Mouse (Mus musculus) urinary bladder, postnatal 14 days (tissue): ENCODE measurements around the gene Arrdc2.

ENCODE experiments used
- DNase-seq: peaks from one replicate; pipeline ENCODE4 v3.0.0; 2021; ENCODE audit warnings: low spot score

The Arrdc2 gene

DNA sequence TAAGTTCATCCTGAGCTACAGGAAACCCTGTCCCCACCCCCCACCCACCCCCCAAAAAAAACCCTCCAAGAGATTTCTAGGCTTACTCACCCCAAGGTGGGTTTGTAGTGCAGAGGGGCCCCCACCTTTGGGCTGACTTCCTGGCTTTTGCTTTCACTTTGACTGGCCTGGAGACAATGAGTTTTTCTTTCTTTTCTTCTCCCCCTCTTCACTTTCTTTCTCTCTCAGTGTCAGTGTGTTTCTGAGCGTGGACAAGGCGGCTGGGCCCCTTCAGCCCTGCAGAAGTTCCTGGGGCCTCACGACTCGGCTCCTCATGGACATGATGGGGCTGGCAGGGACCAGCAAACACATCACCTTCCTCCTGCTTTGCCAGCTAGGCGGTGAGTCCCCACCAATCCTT, 31.3 kb downstream of the Arrdc2 start, which contains the start of gene Il12rb1:
Il12rb1 (plus strand) TSS at position 211 of the 400 bp plus-strand sequence.
- DNase-seq: no peak

DNA sequence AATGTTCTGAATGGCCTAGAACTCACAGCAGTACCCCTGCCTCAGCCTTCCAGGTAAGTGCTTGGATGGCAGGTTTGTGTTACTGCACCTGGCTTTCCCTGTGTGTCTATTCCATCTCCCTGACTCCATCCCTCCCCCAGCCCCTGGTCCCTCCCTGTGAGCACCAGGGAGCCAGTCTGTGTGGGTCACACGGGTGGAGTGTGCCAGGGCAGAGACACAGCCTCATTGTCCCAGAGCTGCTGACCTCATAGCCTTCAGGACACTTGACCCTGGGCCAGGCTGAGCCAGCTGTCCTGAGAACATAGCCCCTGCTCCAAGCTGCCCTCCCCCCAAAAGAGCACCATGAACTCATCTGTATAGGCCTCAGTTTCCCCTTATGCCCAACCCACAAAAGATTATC, 32.2 kb downstream of the Arrdc2 start:
- no peak for DNase-seq

DNA sequence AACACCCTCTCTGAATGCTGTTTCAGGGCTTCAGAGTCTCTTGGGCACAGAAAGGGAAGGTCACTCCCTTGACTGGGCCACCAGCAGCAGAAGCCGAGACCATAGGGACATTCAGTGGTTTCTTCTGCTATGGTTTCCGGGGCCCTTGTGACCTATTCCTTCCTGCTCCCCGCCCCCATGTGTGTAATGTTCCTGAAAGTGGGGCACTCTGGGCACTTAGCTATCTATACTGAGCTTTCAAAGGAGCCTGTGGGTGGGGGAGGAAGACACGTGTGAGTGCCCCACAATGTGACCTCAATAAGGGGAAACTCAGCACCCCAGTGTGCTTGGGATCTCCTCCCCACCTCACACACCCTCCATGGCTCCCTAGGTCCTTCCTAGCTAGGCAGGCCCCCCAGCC, 33.0 kb downstream of the Arrdc2 start:
- DNase-seq: no peak

DNA sequence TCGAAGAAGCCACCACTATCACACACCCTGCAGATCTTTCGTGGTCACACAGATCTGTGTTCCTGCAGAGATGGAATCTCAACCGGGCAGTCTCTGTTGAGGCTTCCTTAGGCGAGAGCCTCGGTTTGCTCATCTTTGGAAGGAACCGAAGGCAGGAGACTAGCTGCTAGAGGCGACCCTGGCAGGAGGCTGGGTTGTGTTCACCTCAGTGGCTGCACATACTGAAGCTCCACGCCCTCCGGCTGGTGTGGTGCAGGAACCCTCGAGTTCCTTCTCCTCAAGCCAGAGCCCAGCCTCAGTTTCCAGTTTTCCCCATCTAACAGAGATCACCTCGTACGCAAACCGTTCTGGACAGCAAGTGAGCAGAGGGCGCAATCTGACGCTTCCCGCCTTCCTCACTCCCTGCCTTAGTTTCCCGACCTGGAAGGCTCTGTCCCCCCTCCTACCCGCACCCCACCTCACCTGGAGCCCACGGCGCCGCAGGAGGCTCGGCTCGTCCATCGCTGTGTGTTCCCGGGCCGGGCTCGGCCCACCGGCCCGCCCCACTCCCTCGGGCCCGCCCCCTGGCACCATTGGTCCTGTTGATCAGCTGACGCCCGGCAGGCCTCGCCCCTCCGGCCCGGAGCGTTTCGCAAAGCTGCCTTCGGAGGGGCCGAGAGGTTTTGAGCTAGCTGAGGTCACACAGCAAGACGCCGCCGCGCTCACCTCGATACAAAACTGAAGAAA, 34.9 kb downstream of the Arrdc2 start, which contains the start of gene Mast3:
Mast3 (minus strand) TSS at position 574 of the 726 bp plus-strand sequence.
- DNase-seq: peak; percentile 89

- DNase-seq: peak; percentile 46
Measured at GRCm38 (mm10) chr8:70803761-70804480, 35.6 kb downstream of the Arrdc2 start.

GRCm38 (mm10) chr8:70802786-70803510, 36.6 kb downstream of the Arrdc2 start:
- no peak for DNase-seq

DNA sequence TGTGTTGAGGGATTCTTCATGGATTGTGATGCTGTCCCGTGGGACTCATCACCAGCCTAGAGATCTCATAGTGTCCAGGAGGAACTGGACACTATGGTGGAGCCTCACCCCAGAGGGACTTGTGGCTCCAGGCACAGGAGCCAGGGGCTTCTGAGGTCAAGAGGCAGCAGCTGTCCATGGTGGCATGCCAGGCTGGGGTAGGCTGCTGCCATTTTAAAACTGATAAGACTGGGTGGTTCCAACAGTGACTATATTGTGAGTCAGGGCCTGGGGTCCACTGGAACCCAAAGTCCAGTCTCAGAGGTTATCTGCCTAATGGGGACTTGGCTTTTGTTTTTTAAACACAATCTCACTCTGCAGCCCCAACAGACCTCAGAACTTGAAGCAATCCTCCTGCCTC, 37.7 kb downstream of the Arrdc2 start:
- DNase-seq: no peak

DNA sequence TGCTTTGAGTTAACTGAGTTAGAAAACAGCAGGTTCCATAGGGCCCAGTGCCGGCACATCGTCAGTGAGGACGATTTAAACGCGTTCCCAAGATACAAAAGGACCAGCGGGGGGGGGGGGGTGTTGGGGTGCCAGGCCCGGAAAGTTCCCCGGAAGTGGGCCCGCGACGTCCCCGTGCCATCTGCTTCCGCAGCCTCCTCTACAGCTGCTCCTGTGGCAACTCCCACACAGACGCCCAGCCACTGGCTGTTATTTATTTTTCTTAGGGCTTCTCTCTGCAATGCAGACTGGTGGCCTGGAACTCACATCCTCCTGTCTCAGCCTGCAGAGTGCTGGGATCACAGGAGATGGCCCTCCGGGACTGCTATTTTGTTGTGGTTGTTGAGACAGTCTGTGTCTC, 38.4 kb downstream of the Arrdc2 start:
- no peak for DNase-seq

DNA sequence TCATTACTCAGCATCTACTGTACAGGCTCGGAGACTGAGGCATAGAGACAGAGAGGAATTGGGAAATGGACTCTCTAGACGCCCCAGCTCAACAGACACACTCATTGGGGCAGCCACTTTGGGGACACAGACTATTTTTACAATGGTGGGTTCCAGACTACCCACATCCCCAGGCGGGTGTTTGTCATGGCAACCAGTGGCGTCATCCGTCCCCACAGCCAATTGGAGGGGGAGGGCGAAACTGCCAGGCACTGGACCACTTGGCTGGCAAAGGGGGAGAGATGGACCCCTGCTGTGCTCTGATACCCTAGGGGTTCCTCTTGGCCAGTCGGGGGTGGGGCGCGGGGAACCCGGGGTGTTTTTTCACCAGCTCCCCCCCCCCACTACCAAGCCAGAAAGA, 38.9 kb downstream of the Arrdc2 start:
- DNase-seq: no peak

GRCm38 (mm10) chr8:70798281-70798680, 41.2 kb downstream of the Arrdc2 start:
- peak; percentile 61 for DNase-seq

- peak; percentile 90 for DNase-seq
Measured at GRCm38 (mm10) chr8:70797081-70798070, 42.1 kb downstream of the Arrdc2 start.

DNA sequence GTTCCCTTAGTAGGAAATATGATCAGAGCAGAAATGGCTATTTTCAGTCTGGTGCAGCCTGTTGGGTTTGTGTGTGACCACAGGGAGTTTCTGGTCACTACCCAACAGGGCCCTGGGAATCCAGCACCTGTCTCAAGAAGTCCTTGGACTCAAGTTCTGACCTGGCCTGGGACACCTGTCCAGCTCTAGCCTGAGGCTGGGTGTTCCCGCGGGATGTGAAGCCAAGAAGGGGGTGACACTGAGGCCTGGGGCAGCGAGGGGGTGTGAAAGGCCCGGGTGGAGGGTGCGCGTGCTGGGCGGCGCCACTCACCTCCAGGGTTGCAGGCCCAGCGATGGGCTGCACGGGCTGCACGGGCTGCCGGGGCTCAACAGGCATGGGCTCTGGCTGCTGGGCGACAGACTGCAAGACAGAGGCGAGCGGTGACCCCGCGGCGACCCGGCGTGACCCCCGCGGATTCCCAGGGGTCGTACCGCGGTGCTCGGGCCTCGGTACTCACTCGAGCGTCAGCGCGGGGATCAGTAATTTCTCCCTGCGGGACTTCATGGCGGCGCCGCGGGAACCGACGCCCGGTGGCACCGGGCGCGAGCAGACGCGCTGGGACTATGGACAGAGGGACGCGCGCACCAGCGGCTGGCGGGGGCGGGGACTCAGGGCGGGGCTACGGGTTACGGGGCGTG, 43.0 kb downstream of the Arrdc2 start:
- DNase-seq: no peak

- DNase-seq: no peak
Measured at GRCm38 (mm10) chr8:70795370-70795769, 44.1 kb downstream of the Arrdc2 start.

GRCm38 (mm10) chr8:70794215-70794614, 45.3 kb downstream of the Arrdc2 start:
- DNase-seq: no peak

DNA sequence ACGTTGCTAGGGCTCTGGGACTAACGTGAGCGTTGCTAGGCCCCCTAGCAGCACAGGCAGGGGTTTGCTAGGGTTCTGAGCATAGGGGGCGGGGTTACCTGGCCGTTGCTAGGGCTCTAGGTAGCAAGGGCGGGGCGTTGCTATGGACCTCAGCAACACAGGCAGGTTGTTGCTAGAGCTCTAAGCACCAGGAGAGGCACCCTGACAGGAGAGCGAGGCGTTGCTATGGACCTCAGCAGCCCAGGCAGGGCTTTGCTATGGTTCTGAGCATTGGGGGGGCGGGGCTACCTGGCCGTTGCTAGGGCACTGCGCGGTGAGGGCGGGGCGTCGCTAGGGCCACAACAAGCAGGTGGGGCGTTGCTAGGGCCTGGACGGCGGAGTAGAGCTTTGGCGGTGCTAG, 46.8 kb downstream of the Arrdc2 start:
- peak; percentile 84 for DNase-seq

DNA sequence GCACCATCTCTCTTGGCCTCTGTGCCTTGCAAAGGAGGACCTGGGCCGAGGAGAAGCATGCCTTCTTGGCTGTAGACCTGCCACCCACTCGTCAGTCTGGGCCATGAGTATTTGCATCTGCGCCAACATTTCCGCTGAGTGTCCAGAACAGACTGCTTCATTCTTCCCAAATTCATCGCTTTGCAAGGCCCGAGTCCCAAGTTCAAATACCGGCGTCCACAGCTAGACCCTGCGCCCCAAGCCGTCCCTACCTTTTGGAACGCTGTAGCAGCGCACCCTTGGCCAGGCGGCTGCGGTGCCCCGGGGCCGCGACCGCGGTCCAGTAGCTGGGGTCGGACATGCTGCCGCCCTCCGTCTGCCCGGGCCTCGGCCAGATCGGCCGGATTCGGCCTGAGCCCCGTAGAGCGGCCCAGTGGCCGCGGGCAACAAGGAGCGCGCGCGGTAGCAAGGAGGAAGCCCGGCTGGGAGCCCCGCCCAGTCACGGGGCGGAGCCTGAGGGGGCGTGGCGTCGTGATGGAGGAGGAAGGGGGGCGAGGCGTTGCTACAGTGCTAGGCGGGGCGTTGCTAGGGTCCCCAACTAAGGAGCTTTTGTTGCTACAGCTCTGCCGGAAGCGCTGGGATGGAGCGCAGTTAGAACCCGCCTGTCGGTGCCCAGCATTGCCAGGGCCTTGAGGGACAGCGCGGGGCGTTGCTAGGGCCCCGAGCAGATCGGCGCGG, 47.4 kb downstream of the Arrdc2 start:
- peak; percentile 98 for DNase-seq

- DNase-seq: no peak
Measured at GRCm38 (mm10) chr8:70791294-70791701, 48.2 kb downstream of the Arrdc2 start.

DNA sequence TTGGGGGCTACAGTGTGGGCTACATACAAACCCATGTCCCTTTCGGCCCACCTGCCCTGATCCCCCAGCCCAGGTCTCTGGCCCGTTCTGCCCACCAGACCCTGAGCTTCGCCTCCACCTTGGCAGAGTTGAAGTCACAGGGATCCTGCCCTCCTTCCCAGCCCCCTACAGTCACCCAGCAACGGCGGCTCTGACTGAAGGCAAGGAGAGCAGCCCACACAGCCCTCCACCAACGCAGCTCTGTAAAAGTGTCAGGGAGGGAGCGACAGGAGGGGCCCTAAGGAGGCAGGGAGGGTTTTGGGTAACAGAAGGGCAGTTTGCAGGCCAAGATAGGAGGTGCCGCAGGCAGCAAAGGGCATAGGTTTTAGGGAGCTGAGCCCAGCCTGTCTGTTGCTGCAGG, 48.7 kb downstream of the Arrdc2 start:
- no peak for DNase-seq

DNA sequence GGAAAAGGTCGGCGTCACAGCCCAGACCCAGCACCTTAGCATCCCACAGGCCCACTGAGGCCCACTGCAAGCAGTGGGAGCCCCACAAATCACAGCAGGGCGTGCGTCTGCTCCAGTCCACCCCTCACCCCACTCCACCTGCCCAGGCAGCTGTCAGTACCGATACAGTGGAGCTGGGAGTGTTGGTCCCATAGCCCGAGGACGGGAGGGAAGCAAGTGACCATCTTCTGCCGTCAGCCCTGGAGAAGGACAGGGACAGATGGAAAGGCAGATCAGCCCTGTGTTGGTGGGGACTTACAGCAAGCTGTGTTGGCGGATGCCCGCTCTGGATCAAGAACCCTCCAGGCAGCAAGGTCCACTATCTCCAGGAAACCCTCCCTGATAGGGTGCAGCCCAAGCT, 50.5 kb downstream of the Arrdc2 start:
- no peak for DNase-seq

DNA sequence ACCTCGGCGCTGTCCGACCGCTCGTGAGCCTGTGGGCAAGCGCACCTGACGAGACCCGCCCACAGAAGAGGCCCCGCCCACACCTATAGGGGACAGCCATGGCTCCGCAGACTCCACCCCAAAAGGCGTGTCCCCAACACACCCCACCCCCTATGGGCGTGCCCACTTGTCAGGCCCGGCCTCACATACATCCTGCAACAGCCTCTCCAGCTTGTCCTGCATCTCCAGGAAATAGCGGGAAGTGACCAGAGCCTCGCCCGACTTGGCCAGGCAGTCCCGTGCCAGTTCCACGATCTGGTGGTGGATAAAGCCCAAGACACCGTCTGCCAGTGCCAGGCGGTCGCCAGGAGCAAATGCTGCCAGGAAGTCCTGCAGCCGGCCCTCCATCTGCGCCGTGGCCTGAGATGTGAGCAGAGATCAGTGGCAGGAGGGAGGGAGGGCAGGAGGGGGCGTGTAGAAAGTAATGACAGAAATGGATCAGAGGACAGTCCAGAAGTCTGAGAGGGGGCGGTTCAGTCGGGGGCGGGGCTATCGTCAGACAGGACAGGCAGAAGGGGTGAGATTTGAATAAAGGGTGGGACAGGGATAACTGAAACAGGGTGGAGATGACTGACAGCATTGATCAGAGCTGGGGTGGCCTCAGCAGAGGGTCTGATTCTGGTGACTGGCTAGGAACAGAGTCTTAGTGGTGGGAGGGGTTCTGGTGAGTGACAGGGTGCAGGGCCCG, 51.4 kb downstream of the Arrdc2 start:
- DNase-seq: peak; percentile 73
